Mouse (Mus musculus) small intestine, adult 2 months (tissue): Measurements from ENCODE around the gene Adgrg2. TPM values are rescaled to one million over a fixed set of nuclear protein-coding genes. Genes with fewer than 3 reads are reported as not detected.

Source experiments
- H3K27ac ChIP-seq: fragments of 200-500 bp; 2 replicates; pipeline ENCODE4 v1.5.1; 2012; ENCODE audit warnings: low read depth, low read length, control low read depth, inconsistent platforms; ENCODE audit not compliant: insufficient read depth
- H3K27me3 ChIP-seq: fragments of 200-500 bp; 2 replicates; pipeline ENCODE4 v1.6.1; 2012; ENCODE audit warnings: mild to moderate bottlenecking, moderate library complexity, low read length, inconsistent platforms; ENCODE audit not compliant: control insufficient read depth, insufficient read depth
- H3K36me3 ChIP-seq: fragments of 200-500 bp; 2 replicates; pipeline ENCODE4 v1.6.1; 2012; ENCODE audit warnings: mild to moderate bottlenecking, low read length, control low read depth, inconsistent platforms; ENCODE audit not compliant: control insufficient read depth, insufficient read depth
- H3K4me1 ChIP-seq: fragments of 200-500 bp; 2 replicates; pipeline ENCODE4 v1.6.1; 2012; ENCODE audit warnings: low read length, inconsistent platforms, mixed read lengths; ENCODE audit not compliant: control insufficient read depth, insufficient read depth, insufficient read length
- H3K4me3 ChIP-seq: fragments of 200-500 bp; 2 replicates; pipeline ENCODE4 v1.5.1; 2012; ENCODE audit warnings: low read depth, mild to moderate bottlenecking, control low read depth, inconsistent platforms, low read length, moderate library complexity
- CTCF ChIP-seq: fragments of 200-500 bp; IDR thresholded peaks from 2 replicates; pipeline ENCODE4 v1.5.1; 2012; ENCODE audit warnings: low read depth, mild to moderate bottlenecking, control low read depth, inconsistent platforms, low read length, moderate library complexity, mixed read lengths; ENCODE audit not compliant: insufficient replicate concordance, insufficient read length; ENCODE audit errors: extremely low read depth
- POLR2A ChIP-seq: fragments of 200-500 bp; IDR thresholded peaks from 2 replicates; pipeline ENCODE4 v1.6.1; 2012; ENCODE audit warnings: low read depth, mild to moderate bottlenecking, control low read depth, inconsistent platforms, low read length, moderate library complexity
- WGBS: fragments of 180-500 bp; shearing (Covaris S2); methylation state at CpG from one replicate; pipeline ENCODE4 v1.1.7; 2018; 5-methylcytosine and 5-hydroxymethylcytosine counted together
- polyA plus RNA-seq: library from polyadenylated mRNA; depleted of rRNA; stranded (reverse); fragments of >200 nt; gene quantifications from 2 replicates; pipeline ENCODE4 v1.2.3, GENCODE M21; 2012

Adgrg2 gene
- polyA plus RNA-seq, 1 experiment: 0.09 TPM

- peaks cover 3% of the 10 kb centered on the region; the same call in 1 of the 2 replicates for H3K4me1 ChIP-seq
- H3K27me3 ChIP-seq: no peaks in the 10 kb centered on the region
- no peak overlapping the region for H3K27ac ChIP-seq
- no peak for TF ChIP-seq POLR2A
- no peak for TF ChIP-seq CTCF
- 74% methylated on average over 7 of the region's 7 CpGs for WGBS
- H3K4me3 ChIP-seq: no peak overlapping the region
- H3K36me3 ChIP-seq: no peaks in the 10 kb centered on the region
These were observed 27.9 kb downstream of the Adgrg2 start for GRCm38 (mm10) chrX:160418397-160418796.

- Histone ChIP-seq H3K27me3 (no peaks in the 10 kb centered on the region), H3K4me1 (no peaks in the 10 kb centered on the region), H3K4me3 (no peak overlapping the region), H3K36me3 (no peaks in the 10 kb centered on the region), H3K27ac (no peak overlapping the region)
- no peak for TF ChIP-seq CTCF
- no peak for TF ChIP-seq POLR2A
- 72% methylated on average over 1 of the region's 1 CpGs for WGBS
These were observed 33.2 kb downstream of the Adgrg2 start for GRCm38 (mm10) chrX:160423737-160424136.

- Histone ChIP-seq H3K27me3 (no peaks in the 10 kb centered on the region), H3K36me3 (no peaks in the 10 kb centered on the region), H3K27ac (no peak overlapping the region), H3K4me1 (no peaks in the 10 kb centered on the region), H3K4me3 (no peak overlapping the region)
- TF ChIP-seq CTCF (no peak), POLR2A (no peak)
- 17% methylated on average over 1 of the region's 1 CpGs for WGBS
These were observed 36.0 kb downstream of the Adgrg2 start for GRCm38 (mm10) chrX:160426486-160426885.

GRCm38 (mm10) chrX:160426930-160427329, 36.4 kb downstream of the Adgrg2 start:
- TF ChIP-seq CTCF (no peak), POLR2A (no peak)
- Histone ChIP-seq H3K4me1 (no peaks in the 10 kb centered on the region), H3K27me3 (no peaks in the 10 kb centered on the region), H3K4me3 (no peak overlapping the region), H3K36me3 (no peaks in the 10 kb centered on the region), H3K27ac (no peak overlapping the region)
- WGBS: 64% methylated on average over 1 of the region's 1 CpGs

GRCm38 (mm10) chrX:160432192-160432591, 41.7 kb downstream of the Adgrg2 start:
- WGBS: 88% methylated on average over 7 of the region's 7 CpGs
- H3K4me1 ChIP-seq: no peaks in the 10 kb centered on the region
- no peaks in the 10 kb centered on the region for H3K27me3 ChIP-seq
- no peak for TF ChIP-seq POLR2A
- no peak for TF ChIP-seq CTCF
- no peak overlapping the region for H3K4me3 ChIP-seq
- no peak overlapping the region for H3K27ac ChIP-seq
- no peaks in the 10 kb centered on the region for H3K36me3 ChIP-seq

GRCm38 (mm10) chrX:160441272-160441671, 50.8 kb downstream of the Adgrg2 start:
- no peak for TF ChIP-seq POLR2A
- no peak for TF ChIP-seq CTCF
- Histone ChIP-seq H3K27ac (no peak overlapping the region), H3K4me1 (no peaks in the 10 kb centered on the region), H3K27me3 (no peaks in the 10 kb centered on the region), H3K36me3 (no peaks in the 10 kb centered on the region), H3K4me3 (no peak overlapping the region)

- WGBS: 85% methylated on average over 3 of the region's 3 CpGs
- no peak overlapping the region for H3K27ac ChIP-seq
- no peaks in the 10 kb centered on the region for H3K36me3 ChIP-seq
- H3K4me3 ChIP-seq: no peak overlapping the region
- no peaks in the 10 kb centered on the region for H3K27me3 ChIP-seq
- no peaks in the 10 kb centered on the region for H3K4me1 ChIP-seq
- TF ChIP-seq POLR2A (no peak), CTCF (no peak)
These were observed 57.9 kb downstream of the Adgrg2 start for GRCm38 (mm10) chrX:160448351-160448750.

GRCm38 (mm10) chrX:160449363-160449762, 58.9 kb downstream of the Adgrg2 start:
- TF ChIP-seq POLR2A: no peak
- no peak for TF ChIP-seq CTCF
- no peaks in the 10 kb centered on the region for H3K27me3 ChIP-seq

More at GRCm38 (mm10) chrX:160449363-160449762, 58.9 kb downstream of the Adgrg2 start:
- 81% methylated on average over 2 of the region's 2 CpGs for WGBS
- Histone ChIP-seq H3K36me3 (no peaks in the 10 kb centered on the region), H3K4me1 (no peaks in the 10 kb centered on the region), H3K4me3 (no peak overlapping the region), H3K27ac (no peak overlapping the region)
